Mouse (Mus musculus) megakaryocyte-erythroid progenitor cell, adult 5-6 weeks (primary cell): ENCODE measurements around the gene Eef1g. TPM values are rescaled to one million over a fixed set of nuclear protein-coding genes. Genes with fewer than 3 reads are reported as not detected.
"Not testable (repeated sequence)": the region's sequence is repeated elsewhere in the genome, so short reads cannot be mapped to it uniquely, and the experiment has no call there.

Experiments used
- ATAC-seq: replicated peaks from 2 replicates; pipeline ENCODE4 v1.8.0; 2016; ENCODE audit warnings: mild to moderate bottlenecking, inconsistent platforms; ENCODE audit not compliant: severe bottlenecking, poor library complexity, low FRiP score, low TSS enrichment
- total RNA-seq, 2 experiments: library from RNA; stranded (forward) in 1 of 2; stranded (reverse) in 1 of 2; fragments of 200-1000, 215-1000 nt in 1 of 2; fragments of >200 nt in 1 of 2; fragmentation: Nextera tagmentation in 1 of 2; gene quantifications; 2 replicates each; pipeline ENCODE4 v1.2.3; 2014 to 2017

Eef1g gene
- total RNA-seq, 2 experiments from 2014 or later, result 982 to 1,323 TPM

- ATAC-seq, result no peak
Observed at GRCm38 (mm10) chr19:8943047-8943446, 23.8 kb upstream of the Eef1g start.

GRCm38 (mm10) chr19:8944062-8944461 lies 22.8 kb upstream of the Eef1g start:
- peak; percentile 77 for ATAC-seq

GRCm38 (mm10) chr19:8944750-8945149 lies 22.1 kb upstream of the Eef1g start:
- no peak for ATAC-seq

GRCm38 (mm10) chr19:8945251-8945650 lies 21.6 kb upstream of the Eef1g start:
- ATAC-seq, result no peak

GRCm38 (mm10) chr19:8946929-8947328 lies 19.9 kb upstream of the Eef1g start:
- peak; percentile 32; the same call in 1 of the 2 replicates for ATAC-seq

GRCm38 (mm10) chr19:8950190-8950589 lies 16.7 kb upstream of the Eef1g start:
- ATAC-seq, result no peak

- no peak for ATAC-seq
Observed at GRCm38 (mm10) chr19:8952241-8952640, 14.6 kb upstream of the Eef1g start.

- peak; percentile 94 for ATAC-seq
Observed at GRCm38 (mm10) chr19:8953135-8954039, 13.5 kb upstream of the Eef1g start, which contains the start of gene Tut1. TSS of gene Tut1 (plus strand) at chr19:8953847.

- ATAC-seq, result no peak
Observed at GRCm38 (mm10) chr19:8954171-8954570, 12.7 kb upstream of the Eef1g start.

GRCm38 (mm10) chr19:8962256-8962655 lies 4.6 kb upstream of the Eef1g start:
- no peak for ATAC-seq

GRCm38 (mm10) chr19:8965075-8965474 lies 1.8 kb upstream of the Eef1g start:
- no peak for ATAC-seq

GRCm38 (mm10) chr19:8965771-8966170 lies 1.1 kb upstream of the Eef1g start:
- ATAC-seq, result no peak

GRCm38 (mm10) chr19:8966198-8966589 lies 647 bp upstream of the Eef1g start:
- ATAC-seq, result no peak

- ATAC-seq, result peak; percentile 6; the same call in 1 of the 2 replicates
Observed at GRCm38 (mm10) chr19:8967373-8967743, 517 bp downstream of the Eef1g start.

GRCm38 (mm10) chr19:8967893-8968292 lies 1.1 kb downstream of the Eef1g start:
- no peak for ATAC-seq

- ATAC-seq, result not testable (repeated sequence)
Observed at GRCm38 (mm10) chr19:8972491-8972890, 5.7 kb downstream of the Eef1g start.

GRCm38 (mm10) chr19:8974638-8975037 lies 7.8 kb downstream of the Eef1g start:
- ATAC-seq, result no peak

GRCm38 (mm10) chr19:8975491-8975890 lies 8.7 kb downstream of the Eef1g start:
- no peak for ATAC-seq

GRCm38 (mm10) chr19:8976535-8976934 lies 9.7 kb downstream of the Eef1g start:
- peak; percentile 66 for ATAC-seq

GRCm38 (mm10) chr19:8980771-8981170 lies 13.9 kb downstream of the Eef1g start:
- no peak for ATAC-seq
